Mouse (Mus musculus) cerebellum, adult 18-20 months (tissue): ENCODE results near the gene Slc34a1.

Experiments used
- DNase-seq, 2 experiments: peaks; one replicate each; pipeline ENCODE4 v3.0.0; 2021

Gene Slc34a1

GRCm38 (mm10) chr13:55398088-55398487, at the start of gene Slc34a1:
Gene Slc34a1, plus strand, starts transcription at chr13:55398187.
- no peak for DNase-seq

- no peak for DNase-seq
Observed at GRCm38 (mm10) chr13:55361145-55361544, 36.8 kb upstream of the Slc34a1 start.

GRCm38 (mm10) chr13:55361974-55362452, 36.0 kb upstream of the Slc34a1 start:
- DNase-seq, result no peak

GRCm38 (mm10) chr13:55362453-55363060, 35.4 kb upstream of the Slc34a1 start, which contains the start of gene Lman2:
Gene Lman2, minus strand, starts transcription at chr13:55362783.
- peak; percentile 92 to 99 for DNase-seq

GRCm38 (mm10) chr13:55368401-55368800, 29.6 kb upstream of the Slc34a1 start:
- no peak for DNase-seq

GRCm38 (mm10) chr13:55369531-55370114, 28.4 kb upstream of the Slc34a1 start, which contains the start of gene Rgs14:
Gene Rgs14, plus strand, starts transcription at chr13:55369732.
- DNase-seq, result no peak

GRCm38 (mm10) chr13:55370234-55370633, 27.8 kb upstream of the Slc34a1 start:
- DNase-seq, result no peak

- DNase-seq, result peak in 1 of 2 experiments; percentile 21
Observed at GRCm38 (mm10) chr13:55371007-55371681, 26.8 kb upstream of the Slc34a1 start.

GRCm38 (mm10) chr13:55371740-55372139, 26.2 kb upstream of the Slc34a1 start:
- DNase-seq, result no peak

GRCm38 (mm10) chr13:55374206-55374924, 23.6 kb upstream of the Slc34a1 start:
- DNase-seq, result no peak

GRCm38 (mm10) chr13:55375877-55376276, 22.1 kb upstream of the Slc34a1 start:
- DNase-seq, result no peak

GRCm38 (mm10) chr13:55378907-55379580, 18.9 kb upstream of the Slc34a1 start:
- DNase-seq, result no peak

GRCm38 (mm10) chr13:55381790-55382189, 16.2 kb upstream of the Slc34a1 start:
- DNase-seq, result no peak

- DNase-seq, result no peak
Observed at GRCm38 (mm10) chr13:55390644-55391043, 7.3 kb upstream of the Slc34a1 start.

GRCm38 (mm10) chr13:55391626-55392029, 6.4 kb upstream of the Slc34a1 start:
- no peak for DNase-seq

GRCm38 (mm10) chr13:55392933-55393332, 5.1 kb upstream of the Slc34a1 start:
- no peak for DNase-seq

GRCm38 (mm10) chr13:55399300-55400038, 1.5 kb downstream of the Slc34a1 start:
- no peak for DNase-seq

- no peak for DNase-seq
Observed at GRCm38 (mm10) chr13:55400039-55400346, 2.0 kb downstream of the Slc34a1 start.

GRCm38 (mm10) chr13:55403266-55403665, 5.3 kb downstream of the Slc34a1 start:
- no peak for DNase-seq

GRCm38 (mm10) chr13:55403935-55404852, 6.2 kb downstream of the Slc34a1 start:
- DNase-seq, result no peak
